Mouse (Mus musculus) cortical plate, adult 2 months (tissue): ENCODE measurements around the gene Dync1li2. TPM values are rescaled to one million over a fixed set of nuclear protein-coding genes. Genes with fewer than 3 reads are reported as not detected.

Source experiments
- H3K27ac ChIP-seq: fragments of 200-500 bp; 2 replicates; pipeline ENCODE4 v1.5.1; 2012; ENCODE audit warnings: low read length, control low read depth, inconsistent platforms; ENCODE audit not compliant: insufficient read depth
- H3K4me1 ChIP-seq: fragments of 200-500 bp; 2 replicates; pipeline ENCODE4 v1.6.1; 2011; ENCODE audit warnings: low read length; ENCODE audit not compliant: control insufficient read depth, insufficient read depth
- H3K4me3 ChIP-seq: fragments of 200-500 bp; 2 replicates; pipeline ENCODE4 v1.5.1; 2011; ENCODE audit warnings: mild to moderate bottlenecking, low read length, control low read depth; ENCODE audit not compliant: insufficient read depth
- CTCF ChIP-seq: fragments of 200-500 bp; IDR thresholded peaks from 2 replicates; pipeline ENCODE4 v1.5.1; 2011; ENCODE audit warnings: mild to moderate bottlenecking, control low read depth, low read length; ENCODE audit not compliant: insufficient read depth; ENCODE audit errors: extremely low read depth
- POLR2A ChIP-seq: fragments of 200-500 bp; IDR thresholded peaks from 2 replicates; pipeline ENCODE4 v1.6.1; 2011; ENCODE audit warnings: mild to moderate bottlenecking, low read length, control low read depth; ENCODE audit not compliant: insufficient read depth; ENCODE audit errors: extremely low read depth
- polyA plus RNA-seq: library from polyadenylated mRNA; depleted of rRNA; stranded (reverse); fragments of >200 nt; gene quantifications from 2 replicates; pipeline ENCODE4 v1.2.3, GENCODE M21; 2012

Gene Dync1li2
- polyA plus RNA-seq, 1 experiment = 161 TPM

DNA sequence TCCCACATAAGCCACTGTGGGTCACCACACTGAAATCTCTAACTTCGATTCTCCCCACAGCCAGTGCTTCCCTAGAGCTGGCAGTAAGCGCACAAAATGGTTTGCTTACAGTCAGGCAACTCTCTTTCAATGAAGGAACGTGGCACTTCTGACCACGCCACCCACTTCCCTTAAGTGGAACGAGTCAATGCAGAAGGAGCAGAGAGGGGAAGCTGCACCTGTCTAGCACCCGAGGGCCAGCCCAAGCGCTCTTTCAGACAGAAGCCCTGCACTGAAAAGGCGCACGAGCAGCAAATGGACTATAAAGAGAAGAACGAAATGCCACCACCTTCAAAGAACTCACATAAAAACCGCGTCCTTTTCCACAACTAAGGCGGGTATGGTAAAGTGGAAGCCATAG is 15.1 kb downstream of the Dync1li2 start:
- H3K27ac ChIP-seq = no peak overlapping the region
- H3K4me3 ChIP-seq = no peak overlapping the region
- TF ChIP-seq POLR2A = no peak
- H3K4me1 ChIP-seq = peaks cover 3% of the 10 kb centered on the region; the same call in 1 of the 2 replicates

DNA sequence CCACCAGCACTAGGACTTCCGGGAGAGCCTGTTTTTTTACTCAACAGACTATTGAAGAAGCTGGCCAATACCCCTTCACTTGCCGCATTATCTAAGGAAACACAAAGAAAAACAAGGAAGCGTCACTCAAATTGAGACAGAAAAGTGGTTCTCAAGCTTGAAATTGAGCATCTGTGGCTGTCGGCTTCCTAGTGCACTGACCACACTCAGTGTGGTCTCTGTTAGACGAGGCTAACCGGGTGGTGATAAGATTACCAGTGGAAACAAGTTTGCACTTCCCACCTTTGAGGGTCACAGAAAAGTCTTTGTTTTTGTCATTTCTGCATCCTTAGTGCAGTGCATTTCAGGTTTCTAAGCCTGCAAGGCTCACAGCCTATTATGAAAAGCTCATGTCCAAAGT is 20.5 kb downstream of the Dync1li2 start:
- no peak for TF ChIP-seq POLR2A
- TF ChIP-seq CTCF = no peak
- Histone ChIP-seq H3K4me1 (no peaks in the 10 kb centered on the region), H3K4me3 (no peak overlapping the region), H3K27ac (no peak overlapping the region)

DNA sequence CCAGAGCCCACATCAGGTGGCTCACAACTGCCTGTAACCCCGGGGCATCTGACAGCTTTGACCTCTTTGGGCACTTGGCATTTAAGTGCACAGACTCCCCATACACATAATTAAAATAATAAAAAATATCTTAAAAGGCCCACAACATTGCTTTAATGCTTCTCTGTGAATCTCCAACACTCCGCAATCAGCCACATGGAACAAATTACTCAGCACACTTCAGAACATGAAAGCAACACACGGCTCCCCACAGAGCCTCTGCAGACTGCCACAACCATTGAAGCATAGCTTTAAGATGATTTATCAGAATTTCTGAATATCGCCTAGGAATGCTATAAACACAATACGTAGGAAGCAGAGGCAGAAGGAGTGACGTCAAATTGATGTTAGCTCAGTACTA is 26.8 kb downstream of the Dync1li2 start:
- Histone ChIP-seq H3K4me3 (no peak overlapping the region), H3K27ac (no peak overlapping the region), H3K4me1 (peaks cover 17% of the 10 kb centered on the region)
- TF ChIP-seq CTCF (no peak), POLR2A (no peak)

DNA sequence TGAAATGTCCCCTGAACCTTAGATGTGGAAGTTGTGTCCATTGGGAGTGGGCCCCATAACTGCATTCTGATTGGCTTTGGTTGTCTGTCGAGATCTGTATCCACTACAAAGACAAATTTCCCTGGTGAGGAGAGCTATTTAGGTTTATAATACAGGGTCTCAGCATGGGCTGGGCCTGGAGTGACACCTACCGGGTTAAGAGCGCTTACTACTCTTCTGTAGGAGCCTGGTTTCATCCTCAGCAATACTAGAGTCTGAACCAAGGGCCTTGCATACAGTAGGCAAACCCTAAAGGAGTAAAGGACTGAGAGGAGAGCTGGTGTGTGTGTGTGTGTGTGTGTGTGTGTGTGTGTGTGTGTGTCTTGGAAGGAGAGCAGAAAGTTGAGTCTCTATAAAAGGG is 28.6 kb downstream of the Dync1li2 start:
- Histone ChIP-seq H3K27ac (no peak overlapping the region), H3K4me1 (peaks cover 20% of the 10 kb centered on the region), H3K4me3 (no peak overlapping the region)
- TF ChIP-seq POLR2A (no peak), CTCF (no peak)

DNA sequence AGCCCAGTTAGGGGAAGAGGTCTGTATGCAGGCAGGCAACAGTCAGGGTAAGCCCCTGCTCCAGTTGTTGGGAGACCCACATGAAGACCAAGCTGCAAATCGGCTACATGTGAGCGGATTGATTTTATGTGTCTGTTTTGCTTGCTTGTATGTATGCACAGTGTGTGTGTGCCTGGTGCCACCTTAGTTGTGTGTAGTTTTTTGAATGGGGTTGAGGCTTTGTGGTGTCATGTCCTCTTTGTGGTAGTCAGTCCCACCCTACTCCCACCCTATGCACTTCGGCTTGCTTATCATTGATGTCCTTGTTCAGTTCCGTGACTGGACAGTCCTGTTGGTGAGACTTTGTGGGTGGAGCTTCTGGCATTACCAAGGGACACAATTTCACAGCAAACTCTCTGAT is 29.1 kb downstream of the Dync1li2 start:
- peaks cover 20% of the 10 kb centered on the region for H3K4me1 ChIP-seq
- H3K4me3 ChIP-seq = no peak overlapping the region
- H3K27ac ChIP-seq = no peak overlapping the region
- TF ChIP-seq POLR2A = 0 out of 2 replicates have a peak, but pooled peaks have one; percentile 9
- TF ChIP-seq CTCF = no peak

DNA sequence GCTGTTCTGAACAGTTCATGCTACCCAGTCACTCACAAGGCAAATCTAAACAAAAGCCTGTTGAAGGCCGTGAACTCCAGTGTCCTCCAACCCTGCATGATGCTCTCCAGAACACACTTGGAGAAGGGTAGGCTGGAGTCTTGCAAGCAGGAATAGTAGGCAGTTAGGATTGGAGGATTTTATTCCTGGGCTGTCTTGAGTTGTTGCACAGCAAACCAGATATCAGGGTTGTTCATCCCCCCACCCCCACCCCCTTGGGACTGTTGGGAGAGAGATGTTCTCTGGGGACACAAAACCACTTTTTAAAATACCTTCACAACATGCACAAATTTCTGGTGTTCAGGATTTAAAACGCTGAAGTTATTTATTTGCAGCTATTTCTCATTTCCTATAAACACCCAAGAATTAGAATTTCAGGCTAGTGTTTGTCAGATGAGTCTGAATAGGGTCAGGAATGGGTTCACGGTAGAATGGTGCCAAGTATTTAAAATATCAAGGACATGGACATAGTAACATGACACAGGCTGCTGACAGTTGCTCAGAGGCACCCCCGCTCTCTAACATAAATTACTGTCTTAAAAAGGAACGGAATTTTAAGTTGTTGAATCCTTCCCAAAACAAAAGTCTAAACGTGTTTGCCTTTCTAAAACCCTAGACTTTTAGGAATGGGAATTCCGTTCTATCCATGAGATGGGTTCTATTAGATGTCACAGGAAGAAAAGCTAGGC is 29.9 kb downstream of the Dync1li2 start:
- Histone ChIP-seq H3K27ac (no peak overlapping the region), H3K4me1 (peaks cover 20% of the 10 kb centered on the region), H3K4me3 (no peak overlapping the region)
- TF ChIP-seq CTCF = no peak
- no peak for TF ChIP-seq POLR2A

DNA sequence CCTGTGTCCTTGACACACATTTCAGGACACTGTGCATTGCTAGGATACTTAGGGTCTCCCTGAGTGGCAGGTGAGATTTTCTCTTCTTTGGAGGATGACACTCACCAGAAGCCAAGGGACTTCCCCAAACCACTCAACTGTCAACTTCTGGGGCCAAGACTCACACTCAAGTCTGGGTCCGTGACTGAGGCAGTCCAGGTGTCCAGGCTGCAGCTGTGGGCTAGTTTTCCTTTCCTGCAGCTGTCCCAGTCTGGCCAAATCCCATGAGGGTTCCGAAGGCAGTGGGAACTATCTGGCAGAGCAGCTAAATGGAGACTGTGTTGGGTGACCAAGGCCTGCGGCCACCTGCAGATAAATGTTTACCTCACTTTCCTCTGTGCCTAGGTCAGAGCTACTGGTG is 30.9 kb downstream of the Dync1li2 start:
- TF ChIP-seq CTCF (no peak), POLR2A (no peak)
- Histone ChIP-seq H3K4me1 (peaks cover 20% of the 10 kb centered on the region), H3K27ac (peak overlapping the region; percentile 83), H3K4me3 (no peak overlapping the region)

DNA sequence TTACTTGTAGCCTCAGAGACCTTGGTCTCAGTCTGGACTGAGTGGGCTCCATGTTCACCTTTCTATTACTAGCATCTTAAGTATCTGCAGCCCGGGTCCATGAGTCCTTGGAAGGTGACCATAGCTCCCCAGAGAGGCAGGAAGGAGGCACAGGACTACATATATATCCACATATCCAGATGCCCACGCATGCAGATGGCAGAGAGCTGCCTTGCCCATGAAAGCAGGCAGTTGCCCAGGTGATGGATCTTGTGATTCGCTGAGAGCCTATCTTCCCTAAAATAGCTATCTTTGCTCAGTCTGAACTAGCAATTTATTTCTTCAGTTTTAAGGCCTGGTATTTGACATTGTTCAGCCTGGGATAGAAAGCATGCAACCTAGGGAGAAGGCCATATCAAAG is 31.4 kb downstream of the Dync1li2 start:
- no peak overlapping the region for H3K4me3 ChIP-seq
- no peak for TF ChIP-seq CTCF
- TF ChIP-seq POLR2A = peak; percentile 39; the same call in 1 of the 2 replicates
- peaks cover 20% of the 10 kb centered on the region for H3K4me1 ChIP-seq
- peak overlapping the region; percentile 83 for H3K27ac ChIP-seq

DNA sequence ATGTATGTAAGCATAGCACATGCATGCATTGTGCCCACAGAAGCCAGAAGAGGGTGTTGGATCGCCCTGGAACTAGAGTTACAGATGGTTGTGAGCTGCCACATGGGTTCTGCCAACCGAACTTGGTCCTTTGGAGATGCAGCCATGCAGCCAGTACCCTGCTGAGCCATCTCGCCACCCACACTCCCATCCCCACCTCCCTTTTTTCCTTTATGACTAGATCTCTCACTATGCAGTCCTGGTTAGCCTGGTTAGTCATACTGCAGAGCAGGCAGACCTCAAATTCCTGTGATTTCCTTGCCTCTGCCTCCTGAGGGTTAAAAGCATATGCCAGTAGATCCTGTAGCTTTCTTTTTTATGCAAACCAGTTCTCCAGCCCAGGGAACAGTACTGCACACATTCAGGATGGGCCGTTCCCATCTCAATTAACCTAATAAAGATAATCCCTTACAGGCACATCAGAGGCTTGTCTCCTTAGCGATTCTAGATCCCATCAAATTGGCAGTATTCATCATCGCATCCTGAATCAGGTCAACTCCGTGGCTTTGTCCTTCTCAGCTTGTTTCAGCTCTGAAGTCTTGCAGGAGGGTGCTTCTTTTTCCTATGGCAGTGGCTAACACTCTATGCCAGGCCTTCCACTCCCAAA is 32.1 kb downstream of the Dync1li2 start:
- Histone ChIP-seq H3K4me3 (no peak overlapping the region), H3K4me1 (peaks cover 20% of the 10 kb centered on the region), H3K27ac (peak overlapping the region; percentile 76)
- TF ChIP-seq POLR2A = no peak
- TF ChIP-seq CTCF = no peak

DNA sequence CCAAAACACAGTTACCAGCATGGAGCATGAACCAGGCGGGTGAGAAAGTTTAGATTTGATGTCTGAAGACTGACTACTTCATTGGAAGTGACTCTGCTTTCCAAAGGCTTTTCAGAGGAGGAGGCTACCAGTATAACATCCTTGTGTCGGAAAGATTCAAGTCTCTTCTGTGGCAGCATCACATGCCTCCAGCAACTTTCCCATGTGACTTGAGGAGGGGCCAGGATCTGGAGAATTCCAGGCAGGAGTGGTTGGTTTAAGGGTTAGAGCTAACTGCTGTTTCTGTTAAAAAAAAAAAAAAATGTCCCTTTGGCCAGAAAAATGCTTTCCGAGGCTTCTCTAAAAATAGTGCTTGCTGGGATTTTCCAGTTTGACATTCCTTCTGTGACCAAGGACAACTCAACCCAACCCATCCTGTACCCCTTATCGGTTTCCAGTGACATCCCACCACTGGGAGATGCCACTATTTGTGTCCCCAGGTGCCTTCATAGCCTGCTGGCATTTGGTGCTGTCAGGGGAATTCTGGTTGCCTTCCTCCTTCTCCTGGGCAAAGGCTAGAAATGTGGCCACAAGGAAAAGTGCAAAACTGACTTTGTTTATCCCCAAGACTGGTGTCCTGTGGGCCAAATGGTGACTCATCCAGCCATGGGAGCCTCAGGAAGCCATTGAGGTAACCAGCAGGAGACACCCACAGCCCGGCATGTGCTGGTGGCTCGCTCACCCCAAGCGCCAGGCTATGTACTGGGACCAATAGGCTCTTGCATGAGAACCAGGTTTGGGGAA is 34.3 kb downstream of the Dync1li2 start:
- H3K27ac ChIP-seq = no peak overlapping the region
- no peak for TF ChIP-seq POLR2A
- TF ChIP-seq CTCF = no peak

More for the DNA sequence above, 34.3 kb downstream of the Dync1li2 start:
- H3K4me1 ChIP-seq = peaks cover 18% of the 10 kb centered on the region
- H3K4me3 ChIP-seq = no peak overlapping the region
